Mouse (Mus musculus) C2C12 (cell line): Measurements from ENCODE around the gene Ripor2.

ENCODE experiments used
- CTCF ChIP-seq: IDR thresholded peaks from one replicate; pipeline ENCODE4 v1.5.1; 2011; ENCODE audit not compliant: control insufficient read depth, insufficient read depth, insufficient read length
- MAX ChIP-seq: IDR thresholded peaks from one replicate; pipeline ENCODE4 v1.6.1; 2011; ENCODE audit warnings: mild to moderate bottlenecking, control low read depth
- USF1 ChIP-seq: IDR thresholded peaks from one replicate; pipeline ENCODE4 v1.6.1; 2011; ENCODE audit warnings: low read depth, mild to moderate bottlenecking, control low read depth, moderate library complexity

DNA sequence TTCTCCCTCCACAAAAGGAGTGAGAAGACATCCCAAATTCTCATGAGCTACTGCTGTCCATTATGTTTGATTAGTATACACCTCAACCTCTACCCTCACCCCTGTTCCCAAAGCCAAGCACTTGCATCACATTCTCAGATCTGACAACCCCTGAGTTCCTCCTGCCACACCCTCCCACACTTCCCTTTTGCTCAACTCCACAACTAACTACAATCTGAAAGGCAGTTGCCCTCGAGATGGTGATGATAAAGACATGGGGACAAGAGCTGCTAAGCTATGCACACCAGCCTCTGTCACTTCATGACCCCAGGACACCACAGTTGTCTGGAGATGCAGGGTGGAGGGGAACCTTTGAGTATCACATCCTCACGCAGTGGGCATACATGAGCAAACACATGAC lies 102.5 kb downstream of the Ripor2 start:
- TF ChIP-seq MAX, result no peak
- TF ChIP-seq CTCF, result no peak
- TF ChIP-seq USF1, result no peak
